Comparison of ENCODE assay signal across 21 mouse cellular contexts in the genomic region with DNA sequence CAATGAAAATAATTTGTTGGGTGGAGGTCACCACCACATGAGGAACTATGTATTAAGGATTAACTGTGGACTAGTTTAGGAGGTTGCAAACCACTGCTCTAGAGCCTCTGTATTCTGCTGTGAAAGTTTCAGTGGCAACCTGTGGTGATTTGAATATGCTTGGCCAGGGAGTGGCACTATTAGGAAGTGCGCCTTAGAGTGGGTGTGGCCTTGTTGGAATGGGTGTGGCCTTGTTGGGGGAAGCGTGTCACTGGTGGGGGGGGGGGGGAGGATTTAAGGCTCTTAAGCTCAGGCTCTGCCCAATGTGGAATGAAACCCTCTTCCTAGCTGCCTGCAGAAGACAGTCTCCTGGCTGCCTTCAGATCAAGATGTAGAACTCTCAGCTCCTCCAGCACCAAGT.
"Had no signal": no experiment of that assay in that cellular context is flagged by ENCODE, and none has a peak within 500 bp of the region (broad histone marks: within the 10 kb centered on the region; RNA-seq: fewer than 3 reads in every experiment).

No protein-coding gene starts in this region.

- DNase-seq: kidney, adult 2 months; kidney, postnatal 25 days; layer of hippocampus, adult 9-11 months; liver, embryonic 13.5 days; lung, embryonic 14.5 days; retina, postnatal 1 day; right cerebral cortex, postnatal 25 days; spleen, adult 18-20 months; thymus, adult 2 months; thymus, postnatal 14 days; thymus, postnatal 4 days had no signal

- H3K4me3 ChIP-seq: layer of hippocampus, adult 2 months; limb, embryonic 10.5 days; limb, embryonic 13.5 days; liver, embryonic 13.5 days; midbrain, embryonic 12.5 days; midbrain, embryonic 15.5 days; neural tube, embryonic 12.5 days; neural tube, embryonic 15.5 days had no signal

- H3K36me3 ChIP-seq: limb, embryonic 10.5 days; limb, embryonic 13.5 days; liver, embryonic 13.5 days; midbrain, embryonic 12.5 days; midbrain, embryonic 15.5 days; neural tube, embryonic 12.5 days; neural tube, embryonic 15.5 days had no signal

- H3K4me2 ChIP-seq: limb, embryonic 13.5 days; liver, embryonic 13.5 days; lung, embryonic 14.5 days; midbrain, embryonic 12.5 days; midbrain, embryonic 15.5 days; neural tube, embryonic 12.5 days; neural tube, embryonic 15.5 days had no signal

- H3K27ac ChIP-seq: kidney, postnatal 0 days; layer of hippocampus, adult 2 months; limb, embryonic 10.5 days; limb, embryonic 13.5 days; liver, embryonic 13.5 days; macrophage; midbrain, embryonic 12.5 days; midbrain, embryonic 15.5 days; neural tube, embryonic 12.5 days; neural tube, embryonic 15.5 days had no signal

- ATAC-seq: lung, postnatal 0 days; midbrain, embryonic 15.5 days had no signal

- H3K9me3 ChIP-seq: limb, embryonic 10.5 days; limb, embryonic 13.5 days; liver, embryonic 13.5 days; midbrain, embryonic 12.5 days; midbrain, embryonic 15.5 days; neural tube, embryonic 12.5 days; neural tube, embryonic 15.5 days had no signal

- H3K4me1 ChIP-seq: limb, embryonic 13.5 days; liver, embryonic 13.5 days; midbrain, embryonic 12.5 days; midbrain, embryonic 15.5 days; neural tube, embryonic 12.5 days; neural tube, embryonic 15.5 days had no signal

- H3K27me3 ChIP-seq: limb, embryonic 13.5 days; midbrain, embryonic 12.5 days; midbrain, embryonic 15.5 days; neural tube, embryonic 12.5 days; neural tube, embryonic 15.5 days had no signal

- H3K9ac ChIP-seq: limb, embryonic 13.5 days; liver, embryonic 13.5 days; lung, embryonic 14.5 days; midbrain, embryonic 12.5 days; midbrain, embryonic 15.5 days; neural tube, embryonic 12.5 days; neural tube, embryonic 15.5 days had no signal
